Mouse (Mus musculus) common myeloid progenitor, adult 5-6 weeks (primary cell): ENCODE measurements at regions not wholly inside any gene's neighbourhood (a gene's known extent, or its start where the extent isn't known, plus 50 kb on each side); places are given as distances from the start of the nearest gene placed in this dataset.
A peak's percentile ranks its signal among the peaks of the same experiment; 100 is the strongest.

Experiments used
- ATAC-seq: replicated peaks from 2 replicates; pipeline ENCODE4 v1.8.0; 2016; ENCODE audit warnings: low read depth, mild to moderate bottlenecking, moderate TSS enrichment, inconsistent platforms; ENCODE audit not compliant: poor library complexity, severe bottlenecking

GRCm38 (mm10) chr12:25432796-25433195, 335.9 kb upstream of the Id2 start:
- no peak for ATAC-seq

- ATAC-seq: peak; percentile 92
Measured at GRCm38 (mm10) chr12:25430911-25431310, 334.0 kb upstream of the Id2 start.

- ATAC-seq: no peak
Measured at GRCm38 (mm10) chr12:25427911-25428642, 331.1 kb upstream of the Id2 start.

GRCm38 (mm10) chr12:25417336-25417735, 320.4 kb upstream of the Id2 start:
- no peak for ATAC-seq

GRCm38 (mm10) chr12:25416571-25416970, 319.6 kb upstream of the Id2 start:
- ATAC-seq: no peak

- ATAC-seq: no peak
Measured at GRCm38 (mm10) chr12:25415641-25416040, 318.7 kb upstream of the Id2 start.

- ATAC-seq: peak; percentile 50; the same call in 1 of the 2 replicates
Measured at GRCm38 (mm10) chr12:25415232-25415631, 318.3 kb upstream of the Id2 start.

GRCm38 (mm10) chr12:25407301-25407700, 310.4 kb upstream of the Id2 start:
- no peak for ATAC-seq

GRCm38 (mm10) chr12:25400326-25400725, 303.4 kb upstream of the Id2 start:
- ATAC-seq: no peak

GRCm38 (mm10) chr12:25398726-25399125, 301.8 kb upstream of the Id2 start:
- ATAC-seq: peak; percentile 29; the same call in 1 of the 2 replicates

GRCm38 (mm10) chr12:25394326-25394725, 297.4 kb upstream of the Id2 start:
- peak; percentile 64 for ATAC-seq

- no peak for ATAC-seq
Measured at GRCm38 (mm10) chr12:25393501-25393900, 296.6 kb upstream of the Id2 start.

- ATAC-seq: peak; percentile 96
Measured at GRCm38 (mm10) chr12:25389202-25389601, 292.3 kb upstream of the Id2 start.

- ATAC-seq: no peak
Measured at GRCm38 (mm10) chr12:25387791-25388280, 290.9 kb upstream of the Id2 start.

GRCm38 (mm10) chr12:25382961-25383360, 286.0 kb upstream of the Id2 start:
- ATAC-seq: no peak

- ATAC-seq: no peak
Measured at GRCm38 (mm10) chr12:25382475-25382874, 285.5 kb upstream of the Id2 start.

- 0 out of 2 replicates have a peak, but pooled peaks have one; percentile 25 for ATAC-seq
Measured at GRCm38 (mm10) chr12:25381619-25382018, 284.7 kb upstream of the Id2 start.

GRCm38 (mm10) chr12:25379996-25380395, 283.1 kb upstream of the Id2 start:
- ATAC-seq: no peak

- no peak for ATAC-seq
Measured at GRCm38 (mm10) chr12:25379016-25379415, 282.1 kb upstream of the Id2 start.

- peak; percentile 69 for ATAC-seq
Measured at GRCm38 (mm10) chr12:25378036-25378645, 281.2 kb upstream of the Id2 start.

GRCm38 (mm10) chr12:25376451-25376850, 279.5 kb upstream of the Id2 start:
- ATAC-seq: no peak
